Mouse (Mus musculus) G1E-ER4 (cell line): ENCODE results near the gene Gm20431. TPM values are rescaled to one million over a fixed set of nuclear protein-coding genes. Genes with fewer than 3 reads are reported as not detected.

Source experiments
- GATA1 ChIP-seq: IDR thresholded peaks from one replicate; pipeline ENCODE4 v1.8.0; 2012; ENCODE audit warnings: low read length, inconsistent platforms
- polyA plus RNA-seq: library from polyadenylated mRNA; stranded (reverse); fragments of >175 nt; gene quantifications from 2 replicates; pipeline ENCODE4 v1.2.3, GENCODE M21; 2012

Gm20431 gene
- not detected in 2 replicates for polyA plus RNA-seq

DNA sequence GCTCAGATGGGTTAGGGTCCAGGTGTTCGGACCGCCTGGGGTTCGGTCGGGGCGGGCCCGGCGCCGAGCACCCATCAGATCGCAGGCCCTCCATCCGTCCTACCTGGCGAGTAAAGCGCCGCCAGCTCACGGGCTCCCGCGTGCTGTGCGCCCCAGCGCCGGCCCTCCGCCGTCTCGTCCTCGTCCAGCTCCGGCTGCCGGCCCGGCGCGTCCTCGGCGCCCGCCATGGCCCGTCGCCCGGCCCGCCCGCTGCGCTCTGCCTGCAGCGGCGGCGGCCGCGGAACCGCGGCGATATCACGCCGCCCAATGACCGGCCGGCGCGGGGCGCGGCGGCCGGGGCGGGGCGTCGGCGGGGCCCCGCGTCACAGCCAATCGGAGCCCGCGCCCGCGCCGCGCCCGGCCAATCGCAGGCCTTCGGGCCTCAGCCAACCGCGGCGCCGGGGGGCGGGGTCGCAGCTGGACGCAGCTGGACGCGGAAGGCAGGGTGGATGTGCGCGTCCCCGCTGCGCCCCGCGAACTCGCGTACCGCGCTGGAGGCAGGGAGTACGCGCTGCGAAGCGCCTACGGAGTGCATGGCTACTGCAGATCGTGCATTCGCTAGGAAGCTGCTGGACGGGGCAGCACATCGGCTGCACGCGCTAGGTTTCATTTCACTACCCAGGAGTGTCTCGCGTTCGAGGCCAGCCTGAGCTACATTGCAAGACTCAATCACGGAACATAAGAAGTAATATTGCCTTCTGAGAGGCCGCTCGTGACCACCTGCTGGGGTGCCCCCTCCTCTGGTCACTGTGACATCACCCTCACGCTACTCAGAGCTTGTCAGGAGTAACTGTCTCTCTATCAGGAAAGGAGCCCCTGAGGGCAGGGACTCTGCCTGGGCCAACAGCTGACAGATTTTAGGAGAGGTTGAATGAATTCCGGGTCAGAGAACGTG is at the start of gene Gm20431:
Gm20431 (minus strand) TSS at position 227 of the 934 bp plus-strand sequence.
- TF ChIP-seq GATA1 = no peak

DNA sequence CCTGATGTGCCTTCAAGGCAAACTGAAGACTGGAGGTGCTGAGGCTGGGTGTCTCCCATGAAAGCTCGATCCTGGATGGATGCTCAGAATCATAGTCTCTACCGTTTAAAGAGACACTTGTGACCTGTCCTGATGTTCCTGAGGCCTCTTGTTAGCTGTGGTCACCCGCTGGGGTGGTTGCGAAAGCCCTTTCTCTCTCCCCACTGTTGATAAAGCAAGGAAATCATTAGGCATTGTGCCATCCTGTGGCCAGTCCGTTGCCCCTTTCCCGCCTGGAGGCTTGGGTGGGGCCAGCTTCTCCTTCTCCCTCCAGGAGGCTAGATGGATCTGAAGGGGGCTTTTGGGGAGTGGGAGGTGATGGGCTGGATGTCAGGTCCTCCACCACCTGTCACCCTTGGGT is 49.3 kb upstream of the Gm20431 start:
- no peak for TF ChIP-seq GATA1

DNA sequence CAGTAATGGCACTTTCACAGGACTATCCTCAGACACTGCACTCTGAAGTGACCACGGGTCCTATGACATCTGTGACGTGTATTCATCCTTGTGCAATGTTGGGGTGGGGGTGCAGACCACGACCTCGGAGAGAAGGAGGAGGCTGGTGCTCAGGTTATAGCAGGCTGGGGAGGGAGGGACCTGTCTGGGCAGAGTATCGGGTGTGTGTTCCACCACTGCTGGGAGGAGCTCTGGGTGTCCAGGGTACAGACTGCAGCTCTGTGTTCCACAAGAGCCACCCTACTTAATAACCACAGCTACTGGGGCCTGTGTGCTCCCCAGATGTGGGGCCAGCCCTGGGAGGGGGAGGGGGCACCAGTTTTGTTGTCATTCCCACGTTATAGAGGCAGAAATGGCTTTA is 48.7 kb upstream of the Gm20431 start:
- no peak for TF ChIP-seq GATA1

DNA sequence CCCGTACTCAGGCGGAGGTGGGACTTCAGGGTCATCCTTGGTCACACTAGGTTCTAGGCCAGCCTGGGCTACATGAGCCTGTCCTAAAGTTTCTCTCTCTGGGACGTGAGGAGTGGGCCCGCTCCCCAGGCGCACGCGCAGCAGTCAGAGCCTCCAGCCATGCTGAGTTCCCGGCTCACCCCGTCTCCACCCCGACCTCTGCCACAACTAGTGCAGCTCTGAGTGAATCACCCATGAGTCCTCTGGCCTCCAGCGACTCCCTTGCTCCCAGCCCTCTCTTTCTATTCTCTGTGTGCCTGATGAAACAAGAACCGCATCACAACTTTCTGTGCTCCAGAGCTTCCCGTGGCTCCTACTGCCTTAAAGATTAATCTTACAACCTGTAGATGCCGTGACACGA is 47.1 kb upstream of the Gm20431 start:
- no peak for TF ChIP-seq GATA1

DNA sequence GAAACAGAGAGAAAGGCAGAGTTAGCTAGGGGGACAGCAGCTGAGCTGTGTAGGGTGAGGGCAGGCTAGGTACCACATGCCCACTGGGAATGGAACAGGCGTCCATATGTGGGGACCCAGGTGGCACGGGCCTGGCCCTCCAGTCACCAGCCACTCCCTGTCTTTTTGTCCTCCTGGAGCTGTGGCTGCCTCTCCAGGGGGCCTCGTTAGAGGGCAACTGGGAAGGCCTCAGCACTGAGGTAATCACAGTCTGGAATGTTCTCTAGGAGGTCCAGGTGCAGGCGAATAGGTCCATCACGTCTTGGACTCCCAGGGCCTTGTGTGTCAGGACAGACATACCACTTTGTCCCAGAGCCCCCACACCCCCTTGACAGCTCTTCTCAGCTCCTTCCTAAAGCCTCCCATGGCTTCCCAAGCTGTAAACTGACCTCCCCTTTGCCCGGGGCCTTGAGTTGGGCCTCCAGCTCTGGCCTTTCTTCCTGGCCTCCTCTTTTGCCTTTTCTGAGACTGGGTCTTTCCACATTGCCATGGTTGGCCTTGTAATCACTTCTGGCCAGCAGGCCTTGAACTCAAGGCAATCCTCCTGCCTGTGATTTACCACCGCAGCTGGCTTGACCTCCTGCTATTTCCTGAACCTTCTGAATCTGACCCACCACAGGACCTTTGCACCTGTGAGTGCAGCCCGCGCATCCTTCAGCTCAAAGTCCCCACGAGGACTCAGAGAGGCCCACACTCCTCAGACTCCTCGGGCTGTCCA is 45.1 kb upstream of the Gm20431 start:
- no peak for TF ChIP-seq GATA1

DNA sequence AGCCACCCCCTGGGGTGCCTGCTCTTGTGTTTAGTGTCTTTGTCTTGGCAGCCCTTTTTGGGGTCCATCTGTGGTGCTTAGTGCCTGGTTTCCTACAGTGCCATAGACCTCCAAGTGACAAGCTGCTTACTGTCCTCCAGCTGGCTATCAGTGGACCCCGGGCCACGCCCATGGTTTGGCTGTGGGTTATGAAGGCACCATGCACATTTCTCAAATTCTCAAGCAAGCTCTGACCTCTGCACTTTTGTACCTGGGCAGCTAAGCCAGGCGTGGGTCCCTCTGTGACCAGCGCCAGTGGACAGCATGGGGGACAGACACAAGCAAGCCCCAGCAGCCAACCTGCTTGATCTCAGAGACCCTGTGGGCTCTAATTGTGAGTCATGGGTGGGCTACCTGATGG is 43.1 kb upstream of the Gm20431 start:
- no peak for TF ChIP-seq GATA1

DNA sequence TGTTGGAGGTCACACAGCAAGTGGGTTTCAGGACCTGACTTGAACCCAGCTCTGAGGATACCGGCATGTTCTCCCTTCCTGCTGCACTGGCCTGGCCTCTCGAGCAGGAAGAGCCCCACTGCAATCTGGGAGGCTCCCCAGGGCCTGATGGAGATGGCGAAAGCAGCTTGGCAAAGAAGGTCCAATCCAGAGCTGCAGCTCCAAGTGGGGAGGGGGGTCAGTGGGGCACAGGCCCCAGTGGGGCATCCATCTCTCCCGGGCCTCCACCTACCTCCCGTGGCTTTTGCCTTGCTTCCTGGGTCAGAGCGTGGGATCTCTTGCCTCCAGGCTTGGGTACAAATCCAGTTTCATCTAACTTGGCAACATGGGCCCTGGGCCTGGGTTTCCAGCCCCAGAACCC is 40.8 kb upstream of the Gm20431 start:
- TF ChIP-seq GATA1 = no peak

DNA sequence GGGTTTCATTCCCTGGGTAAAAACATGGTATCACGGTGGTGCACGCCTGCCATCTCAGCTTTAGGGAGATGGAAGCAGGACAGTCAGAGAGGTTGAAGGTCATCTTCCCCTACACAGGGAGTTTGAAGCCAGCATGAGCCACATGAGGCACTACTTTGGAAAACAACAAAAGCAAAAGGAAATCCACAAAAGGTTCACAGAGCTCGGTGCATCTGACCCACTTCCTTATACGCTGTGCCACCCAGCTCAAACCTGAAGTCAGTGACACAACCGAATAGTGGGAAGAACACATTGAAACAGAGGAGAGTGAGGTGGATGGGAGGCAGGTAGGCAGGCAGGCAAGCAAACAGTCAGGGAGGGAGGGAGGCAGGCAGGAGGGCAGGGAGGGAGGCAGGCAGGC is 40.2 kb upstream of the Gm20431 start:
- TF ChIP-seq GATA1 = no peak

DNA sequence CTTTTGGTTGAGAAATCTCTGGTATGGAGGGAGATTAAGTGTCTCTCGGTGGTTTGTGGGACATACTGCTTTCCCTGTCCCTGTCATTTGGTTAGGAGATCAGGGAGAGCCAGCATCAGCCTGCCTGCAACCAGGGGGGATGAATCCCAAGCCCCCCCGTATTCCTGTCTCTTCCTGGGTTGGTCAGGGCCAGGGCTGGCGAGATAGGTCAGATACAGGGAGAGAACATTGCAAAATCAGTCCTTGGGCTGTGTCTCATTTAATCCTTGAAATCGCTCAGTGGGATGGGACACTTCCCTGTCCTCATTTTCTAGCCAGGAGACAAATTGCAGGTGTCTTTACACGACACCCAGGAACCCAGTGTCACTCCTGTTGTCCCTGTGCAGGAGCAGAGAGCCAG is 38.7 kb upstream of the Gm20431 start:
- no peak for TF ChIP-seq GATA1

DNA sequence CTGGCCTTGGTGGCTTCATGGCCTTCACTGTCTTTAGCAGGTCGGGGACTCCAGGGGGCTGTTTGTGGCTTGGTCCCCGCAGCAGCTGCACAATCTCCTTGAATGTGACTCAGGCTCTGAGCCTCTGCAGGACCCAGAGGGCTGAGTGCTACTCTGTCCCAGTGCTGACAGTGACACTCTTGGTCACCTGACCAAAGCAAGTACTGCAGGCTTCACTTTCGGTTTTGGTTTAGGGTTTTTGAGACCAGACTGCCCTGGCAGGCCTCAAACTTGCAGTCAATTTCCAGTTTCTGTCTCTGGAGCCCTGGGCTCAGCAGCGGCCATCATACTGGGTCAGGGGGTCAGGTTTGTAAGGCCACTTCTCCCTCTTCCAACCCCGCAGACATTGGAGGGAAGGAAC is 36.6 kb upstream of the Gm20431 start:
- TF ChIP-seq GATA1 = no peak

DNA sequence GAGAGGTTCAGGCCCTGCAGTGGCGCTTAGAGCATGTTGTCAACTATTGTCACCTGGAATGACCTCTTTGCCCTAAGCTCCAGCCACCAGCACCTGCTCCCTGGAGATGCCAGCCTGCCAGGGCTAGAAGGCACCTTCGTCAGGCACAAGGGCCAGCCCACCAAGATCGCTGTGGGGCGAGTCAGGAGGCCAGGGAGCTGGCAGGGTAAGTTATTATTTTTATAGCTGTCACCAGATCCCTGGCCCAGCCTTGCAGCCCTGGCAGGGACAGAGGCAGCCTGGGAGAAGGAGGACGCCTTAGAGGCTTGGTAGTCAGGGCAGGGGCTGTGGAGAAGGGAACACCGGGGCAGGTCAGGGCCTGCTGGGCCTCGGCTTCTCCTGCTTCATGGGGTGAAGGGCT is 34.8 kb upstream of the Gm20431 start:
- no peak for TF ChIP-seq GATA1

DNA sequence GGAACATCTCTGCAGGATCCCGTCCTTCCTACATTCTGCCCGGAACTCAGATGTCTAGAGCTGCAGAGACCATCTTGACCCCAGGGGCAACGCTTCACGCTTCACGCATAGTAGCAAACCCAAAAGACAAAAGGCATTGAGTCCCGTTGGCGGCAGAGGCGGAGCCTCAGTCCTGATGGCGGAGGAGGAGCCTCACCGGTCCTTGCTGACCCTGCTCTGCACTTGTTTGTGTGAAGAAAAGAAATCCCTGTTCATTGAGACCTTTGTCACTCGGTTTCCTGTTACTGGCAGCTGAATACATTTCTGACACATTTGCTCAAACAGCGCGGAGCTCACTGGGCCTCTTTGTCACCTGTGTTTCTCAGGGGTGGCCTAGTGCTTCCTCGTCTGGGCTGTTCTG is 34.2 kb upstream of the Gm20431 start:
- TF ChIP-seq GATA1 = no peak

DNA sequence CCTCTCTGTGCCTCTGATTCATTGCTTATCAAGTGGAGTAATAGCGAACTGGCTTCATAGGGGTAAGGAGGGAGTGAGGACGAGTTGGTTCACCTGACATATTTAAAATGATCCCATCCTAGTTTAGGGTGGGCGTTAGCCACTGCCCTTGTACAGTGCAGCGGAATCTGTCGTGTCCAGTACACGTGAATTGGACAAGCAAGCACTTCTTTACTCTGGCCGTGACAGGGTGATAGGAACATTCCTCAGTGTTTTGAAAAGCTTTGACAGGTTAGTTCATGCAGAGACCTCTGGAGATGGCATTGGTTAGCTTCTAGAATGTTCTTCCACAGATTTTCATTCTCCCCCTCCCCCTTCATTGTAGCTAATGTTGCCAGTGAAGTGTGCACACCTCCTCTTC is 33.7 kb upstream of the Gm20431 start:
- no peak for TF ChIP-seq GATA1

DNA sequence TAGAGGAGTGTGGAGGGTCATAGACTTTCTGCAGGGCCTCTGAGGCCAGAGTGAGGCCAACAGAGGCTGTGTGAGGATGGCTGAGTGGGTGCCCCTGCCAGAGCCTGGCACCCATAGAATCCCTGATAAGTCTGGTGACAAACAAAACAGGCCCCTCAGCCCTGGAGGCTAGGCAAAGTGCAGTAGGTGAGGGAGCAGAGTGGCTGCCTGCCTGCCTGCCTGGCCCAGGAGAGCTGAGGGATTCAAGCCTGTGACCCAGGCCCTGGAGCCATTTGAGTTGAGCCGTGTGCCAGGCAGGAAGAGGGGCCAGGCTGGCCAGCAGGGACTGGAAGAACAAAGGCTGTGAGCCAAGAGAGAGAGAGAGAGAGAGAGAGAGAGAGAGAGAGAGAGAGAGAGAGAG is 32.9 kb upstream of the Gm20431 start:
- no peak for TF ChIP-seq GATA1

DNA sequence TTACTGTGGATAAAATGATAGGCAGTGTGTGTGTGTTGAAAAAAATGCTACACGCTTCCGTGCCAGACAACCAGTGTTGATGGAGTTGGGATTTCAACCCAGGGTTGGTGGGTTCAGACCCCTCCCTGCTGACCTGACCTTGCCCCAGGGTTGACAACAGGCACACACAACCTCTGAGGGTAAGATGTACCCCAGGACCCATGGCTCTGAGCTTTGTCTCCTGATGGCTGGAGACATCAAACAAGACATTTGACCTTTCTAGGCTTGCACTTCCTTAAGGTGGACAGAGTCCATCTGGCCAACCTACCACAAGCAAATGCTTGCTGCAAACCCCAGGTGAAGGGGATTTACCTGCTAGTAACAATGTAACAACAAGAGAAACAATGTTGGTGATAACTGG is 32.2 kb upstream of the Gm20431 start:
- no peak for TF ChIP-seq GATA1

DNA sequence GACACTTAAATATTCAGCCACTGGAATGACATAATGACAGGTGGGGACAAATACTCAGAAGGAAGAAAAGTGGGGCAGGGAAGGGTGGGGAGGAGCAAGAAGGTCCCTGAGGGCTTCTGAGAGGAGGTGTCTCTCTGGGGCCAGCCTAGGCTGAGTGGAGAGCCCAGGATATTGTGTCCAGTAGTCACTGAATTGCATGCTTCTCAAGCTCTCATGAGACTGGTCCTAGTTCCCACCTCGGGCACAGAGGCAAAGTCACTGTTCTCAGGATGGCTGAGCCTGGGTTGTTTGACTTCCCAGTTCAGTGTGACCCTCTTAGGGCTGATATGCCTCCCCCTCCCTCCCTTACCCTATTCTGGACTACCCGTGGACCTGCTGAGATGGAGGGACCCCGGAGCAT is 31.5 kb upstream of the Gm20431 start:
- TF ChIP-seq GATA1 = no peak
